Comparison of ENCODE assay signal across 9 mouse cellular contexts in the genomic region with DNA sequence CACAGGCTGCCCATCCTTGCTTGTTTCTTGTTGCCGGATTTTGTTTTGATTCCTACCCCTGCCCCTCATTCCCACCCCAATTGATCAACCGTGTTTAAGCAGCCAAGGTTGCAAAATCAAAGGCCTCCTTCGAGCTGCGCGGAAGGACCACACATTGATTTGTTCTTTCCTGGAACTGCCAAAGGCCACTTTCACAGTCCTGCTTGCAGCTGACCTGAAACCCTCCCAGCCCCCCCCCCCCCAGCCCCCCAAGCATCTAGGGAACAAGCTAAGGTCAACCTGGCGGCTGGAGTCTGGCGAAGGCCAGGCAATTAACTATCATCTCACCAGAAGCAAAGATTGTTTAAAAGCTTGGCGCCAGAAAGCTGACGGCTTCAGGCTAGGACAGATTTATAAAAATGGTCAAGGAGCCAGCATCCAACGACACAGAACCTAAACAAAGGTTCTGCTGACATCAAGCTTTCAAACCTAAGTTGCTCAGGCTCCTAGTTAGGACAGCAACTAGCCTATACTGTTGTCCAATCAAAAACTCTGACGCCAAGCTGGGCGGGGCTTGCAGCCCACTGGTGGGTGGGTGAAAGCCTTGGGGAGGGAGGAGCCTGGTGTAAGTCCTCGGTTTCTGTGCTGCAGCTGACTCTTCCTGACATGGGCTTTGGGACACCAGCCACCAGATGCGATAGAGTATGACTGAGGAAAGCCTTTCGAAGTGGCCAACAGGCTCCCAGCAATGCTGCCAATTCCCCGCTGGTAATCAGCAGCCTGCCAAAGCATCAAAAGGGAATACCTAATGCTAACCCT. TPM values are rescaled to one million over a fixed set of nuclear protein-coding genes. Genes with fewer than 3 reads are reported as not detected.
DNase-seq lines count a peak whose midpoint lies in the region; ATAC-seq lines count a peak whose summit lies in the region.
"Had no signal": no experiment of that assay in that cellular context is flagged by ENCODE, and none has a peak within 500 bp of the region (broad histone marks: within the 10 kb centered on the region; RNA-seq: fewer than 3 reads in every experiment).

No protein-coding gene starts in this region.

- DNase-seq in left cerebral cortex, postnatal 4 days, result peak; percentile 37
- no peak for DNase-seq in left cerebral cortex, postnatal 14 days (ENCODE audit: low spot score in 2 of 2)
- peak; percentile 87 for DNase-seq in embryonic facial prominence, embryonic 10.5 days (ENCODE audit: low spot score)
- peak; percentile 91 for DNase-seq in retina, postnatal 1 day
- no peak for DNase-seq in spleen, adult 18-20 months

- no peaks in the 10 kb centered on the region for H3K9me3 ChIP-seq in embryonic facial prominence, embryonic 10.5 days
- H3K9me3 ChIP-seq in heart, embryonic 13.5 days, result no peaks in the 10 kb centered on the region
- no peaks in the 10 kb centered on the region for H3K9me3 ChIP-seq in kidney, embryonic 15.5 days (replicated peaks)
- H3K9me3 ChIP-seq in lung, embryonic 15.5 days, result no peaks in the 10 kb centered on the region

- WGBS in embryonic facial prominence, embryonic 10.5 days, result 20% methylated on average over 16 of the region's 16 CpGs
- 27% methylated on average over 16 of the region's 16 CpGs for WGBS in heart, embryonic 13.5 days
- 19% methylated on average over 16 of the region's 16 CpGs for whole genome bisulfite sequencing in kidney, embryonic 15.5 days
- 16% methylated on average over 16 of the region's 16 CpGs for WGBS in lung, embryonic 15.5 days

- no peaks in the 10 kb centered on the region for H3K27me3 ChIP-seq in embryonic facial prominence, embryonic 10.5 days (replicated peaks; ENCODE audit: low read depth, poor library complexity, severe bottlenecking)
- peaks cover 2% of the 10 kb centered on the region; the same call in 1 of the 2 replicates for H3K27me3 ChIP-seq in heart, embryonic 13.5 days (replicated peaks)
- H3K27me3 ChIP-seq in kidney, embryonic 15.5 days, result no peaks in the 10 kb centered on the region
- H3K27me3 ChIP-seq in lung, embryonic 15.5 days, result no peaks in the 10 kb centered on the region

- 0 out of 2 replicates have a peak overlapping the region, but pooled peaks have one; percentile 28 for H3K9ac ChIP-seq in heart, embryonic 13.5 days
- no peak overlapping the region for H3K9ac ChIP-seq in kidney, embryonic 15.5 days
- H3K9ac ChIP-seq in lung, embryonic 15.5 days, result no peak overlapping the region

- ATAC-seq in heart, embryonic 13.5 days (ENCODE audit: extremely low read depth, insufficient number of reproducible peaks, low FRiP score, low TSS enrichment), result peak; percentile 51; the same call in 1 of the 2 replicates
- peak; percentile 93 for ATAC-seq in kidney, embryonic 15.5 days (replicated peaks; ENCODE audit: low FRiP score)
- ATAC-seq in lung, embryonic 15.5 days (ENCODE audit: borderline replicate concordance, extremely low read depth, low FRiP score, low TSS enrichment), result peak; percentile 90

- peak overlapping the region; percentile 36 for H3K4me3 ChIP-seq in embryonic facial prominence, embryonic 10.5 days
- H3K4me3 ChIP-seq in heart, embryonic 13.5 days, result no peak overlapping the region
- no peak overlapping the region for H3K4me3 ChIP-seq in kidney, embryonic 15.5 days (replicated peaks)
- no peak overlapping the region for H3K4me3 ChIP-seq in lung, embryonic 15.5 days

- intact Hi-C loops in left cerebral cortex, postnatal 4 days (cut with DNase I), result no loop called here
- intact Hi-C loops in left cerebral cortex, postnatal 14 days (cut with DNase I), result no loop called here

- peak overlapping the region; percentile 68 for H3K27ac ChIP-seq in embryonic facial prominence, embryonic 10.5 days (replicated peaks)
- H3K27ac ChIP-seq in heart, embryonic 13.5 days (replicated peaks), result no peak overlapping the region
- H3K27ac ChIP-seq in kidney, embryonic 15.5 days, result peak overlapping the region; percentile 66
- H3K27ac ChIP-seq in lung, embryonic 15.5 days, result no peak overlapping the region

- peaks cover 34% of the 10 kb centered on the region for H3K4me1 ChIP-seq in embryonic facial prominence, embryonic 10.5 days
- peaks cover 13% of the 10 kb centered on the region for H3K4me1 ChIP-seq in heart, embryonic 13.5 days
- H3K4me1 ChIP-seq in kidney, embryonic 15.5 days, result peaks cover 32% of the 10 kb centered on the region
- peaks cover 11% of the 10 kb centered on the region; the same call in 1 of the 2 replicates for H3K4me1 ChIP-seq in lung, embryonic 15.5 days

- peak overlapping the region; percentile 53 for H3K4me2 ChIP-seq in heart, embryonic 13.5 days
- H3K4me2 ChIP-seq in kidney, embryonic 15.5 days, result peak overlapping the region; percentile 51
- peak overlapping the region; percentile 41 for H3K4me2 ChIP-seq in lung, embryonic 15.5 days

- H3K36me3 ChIP-seq in embryonic facial prominence, embryonic 10.5 days (replicated peaks), result no peaks in the 10 kb centered on the region; the same call in 1 of the 2 replicates
- H3K36me3 ChIP-seq in heart, embryonic 13.5 days, result no peaks in the 10 kb centered on the region
- no peaks in the 10 kb centered on the region for H3K36me3 ChIP-seq in kidney, embryonic 15.5 days
- H3K36me3 ChIP-seq in lung, embryonic 15.5 days, result no peaks in the 10 kb centered on the region
- H3K36me3 ChIP-seq: G1E had no signal

RNA-seq across cellular contexts. Expression of a gene that starts 13.0 kb away (rescaled TPM):
- 10 to 100 TPM in 1 of 2 experiments, 1 to 10 TPM in 1; 8.3 to 10.1 TPM for total RNA-seq in left cerebral cortex, postnatal 4 days (2021)
- 10 to 100 TPM; 27.4 to 28.7 TPM for total RNA-seq in left cerebral cortex, postnatal 14 days (2021)
- polyA plus RNA-seq in embryonic facial prominence, embryonic 10.5 days (2016; fragmentation: Nextera tagmentation; extraction: Ambion mirVana), result 2.6 and 3.2 TPM in 2 replicates
- polyA plus RNA-seq in heart, embryonic 13.5 days (2015; fragmentation: Nextera tagmentation; extraction: Ambion mirVana), result 0.61 and 0.66 TPM in 2 replicates
- 4.9 and 5.5 TPM in 2 replicates for polyA plus RNA-seq in kidney, embryonic 15.5 days (2015; fragmentation: Nextera tagmentation; extraction: Ambion mirVana)
- polyA plus RNA-seq in lung, embryonic 15.5 days (2015; fragmentation: Nextera tagmentation; extraction: Ambion mirVana), result 2.6 and 3.2 TPM in 2 replicates
- polyA plus RNA-seq: G1E had no signal

Comparison
In these comparisons a context has a peak if more than half of its experiments do, and no peak if none do; other contexts are left out.
1. DNase-seq: peak in left cerebral cortex, postnatal 4 days (single experiment), embryonic facial prominence, embryonic 10.5 days (single experiment) and retina, postnatal 1 day (single experiment); none in left cerebral cortex, postnatal 14 days (0 of 2) and spleen, adult 18-20 months (0 of 2).
2. H3K27ac ChIP-seq: peak in embryonic facial prominence, embryonic 10.5 days (single experiment) and kidney, embryonic 15.5 days (single experiment); none in heart, embryonic 13.5 days (single experiment) and lung, embryonic 15.5 days (single experiment).
3. Peak in every context shown above with its lines, with median percentiles within 50 percentile points of each other: ATAC-seq and H3K4me2 ChIP-seq.